Mouse (Mus musculus) intestine, postnatal 0 days (tissue): ENCODE data around the gene Il27. TPM values are rescaled to one million over a fixed set of nuclear protein-coding genes. Genes with fewer than 3 reads are reported as not detected.

Experiments used
- ATAC-seq: fragments of 200-750 bp; cut with Nextera tagmentation; 2 replicates; pipeline ENCODE4 v1.8.0; 2017; ENCODE audit warnings: mild to moderate bottlenecking, moderate TSS enrichment, moderate library complexity
- H3K27ac ChIP-seq: fragments of 300-500 bp; sonication (generic); 2 replicates; pipeline ENCODE4 v1.5.1; 2014; ENCODE audit warnings: mild to moderate bottlenecking, low read depth, low read length, moderate library complexity
- H3K27me3 ChIP-seq: fragments of 300-500 bp; sonication (generic); replicated peaks from 2 replicates; pipeline ENCODE4 v1.6.1; 2014; ENCODE audit warnings: low read length, mixed read lengths; ENCODE audit not compliant: control insufficient read depth, insufficient read depth
- H3K36me3 ChIP-seq: fragments of 300-500 bp; sonication (generic); 2 replicates; pipeline ENCODE4 v1.6.1; 2014; ENCODE audit warnings: mild to moderate bottlenecking, moderate library complexity; ENCODE audit not compliant: control insufficient read depth, insufficient read depth
- H3K4me1 ChIP-seq: fragments of 300-500 bp; sonication (generic); replicated peaks from 2 replicates; pipeline ENCODE4 v1.6.1; 2014; ENCODE audit warnings: antibody characterized with exemption, low read length, mixed read lengths; ENCODE audit not compliant: control insufficient read depth, insufficient read depth
- H3K4me2 ChIP-seq: fragments of 300-500 bp; sonication (generic); replicated peaks from 2 replicates; pipeline ENCODE4 v1.6.1; 2014; ENCODE audit warnings: low read depth, mild to moderate bottlenecking, moderate library complexity
- H3K4me3 ChIP-seq: fragments of 300-500 bp; sonication (generic); 2 replicates; pipeline ENCODE4 v1.5.1; 2014; ENCODE audit warnings: low read depth, low read length
- H3K9ac ChIP-seq: fragments of 300-500 bp; sonication (generic); 2 replicates; pipeline ENCODE4 v1.6.1; 2014; ENCODE audit warnings: mild to moderate bottlenecking, low read depth, low read length
- H3K9me3 ChIP-seq: fragments of 300-500 bp; sonication (generic); 2 replicates; pipeline ENCODE4 v1.6.1; 2016; ENCODE audit warnings: mixed run types; ENCODE audit not compliant: control insufficient read depth
- CTCF ChIP-seq: sonication (generic); IDR thresholded peaks from 2 replicates; pipeline ENCODE4 v1.5.1; 2016; ENCODE audit warnings: low read depth, mild to moderate bottlenecking, control low read depth, antibody characterized with exemption, moderate library complexity
- WGBS: fragments of 180-500 bp; shearing (Covaris S2); extraction: QIAGEN DNeasy Blood & Tissue Kit; methylation state at CpG from one replicate; pipeline ENCODE4 v1.1.7; 2014; 5-methylcytosine and 5-hydroxymethylcytosine counted together
- polyA plus RNA-seq: library from polyadenylated mRNA; unstranded; fragments of >200 nt; fragmentation: Nextera tagmentation; extraction: Ambion mirVana; gene quantifications from 2 replicates; pipeline ENCODE4 v1.2.1, GENCODE M21; 2015

Gene Il27
- polyA plus RNA-seq, 1 experiment from 2014 or later: not detected

DNA sequence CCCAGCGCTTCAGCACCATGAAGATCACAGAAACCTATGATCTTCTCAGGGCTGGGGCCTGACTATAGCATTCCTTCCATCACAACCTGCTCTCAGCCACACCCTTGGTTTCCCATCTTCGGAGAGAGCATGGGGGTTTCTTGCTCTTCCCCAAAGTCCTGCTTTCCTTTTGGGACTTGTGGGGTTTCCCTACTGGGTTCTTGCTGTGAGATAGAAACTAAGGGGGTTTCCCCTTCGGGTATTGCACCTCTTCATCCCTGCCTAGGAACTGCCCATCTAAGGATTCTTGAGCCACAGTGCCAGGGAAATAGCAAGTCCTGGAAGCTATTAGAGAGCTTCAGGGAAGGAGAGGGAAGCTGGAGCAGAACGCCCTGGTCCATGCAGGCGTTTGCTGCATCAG is 1.1 kb upstream of the Il27 start:
- TF ChIP-seq CTCF: no peak
- no peak overlapping the region for H3K4me3 ChIP-seq
- H3K9ac ChIP-seq: no peak overlapping the region
- no peaks in the 10 kb centered on the region for H3K9me3 ChIP-seq
- H3K4me1 ChIP-seq: no peaks in the 10 kb centered on the region
- H3K36me3 ChIP-seq: no peaks in the 10 kb centered on the region
- H3K4me2 ChIP-seq: no peak overlapping the region
- WGBS: 76% methylated on average over 5 of the region's 5 CpGs
- no peak for ATAC-seq
- H3K27me3 ChIP-seq: no peaks in the 10 kb centered on the region
- H3K27ac ChIP-seq: no peak overlapping the region

GRCm38 (mm10) chr7:126587779-126588178 is 7.0 kb downstream of the Il27 start:
- 0 out of 2 replicates have a peak, but pooled peaks cover 2% of the 10 kb centered on the region for H3K27me3 ChIP-seq
- TF ChIP-seq CTCF: peak; percentile 86
- no peak overlapping the region for H3K9ac ChIP-seq
- H3K4me3 ChIP-seq: no peak overlapping the region
- H3K4me1 ChIP-seq: no peaks in the 10 kb centered on the region
- H3K27ac ChIP-seq: no peak overlapping the region
- no peaks in the 10 kb centered on the region for H3K36me3 ChIP-seq
- 17% methylated on average over 16 of the region's 16 CpGs for WGBS
- H3K9me3 ChIP-seq: no peaks in the 10 kb centered on the region
- ATAC-seq: no peak
- H3K4me2 ChIP-seq: 0 out of 2 replicates have a peak overlapping the region, but pooled peaks have one; percentile 21

GRCm38 (mm10) chr7:126586839-126587238 is 7.9 kb downstream of the Il27 start:
- no peaks in the 10 kb centered on the region for H3K9me3 ChIP-seq
- 35% methylated on average over 8 of the region's 8 CpGs for WGBS
- ATAC-seq: no peak
- no peak overlapping the region for H3K4me2 ChIP-seq
- H3K36me3 ChIP-seq: no peaks in the 10 kb centered on the region
- no peak overlapping the region for H3K9ac ChIP-seq
- no peaks in the 10 kb centered on the region for H3K4me1 ChIP-seq
- no peak overlapping the region for H3K27ac ChIP-seq
- TF ChIP-seq CTCF: no peak
- H3K4me3 ChIP-seq: no peak overlapping the region
- 0 out of 2 replicates have a peak, but pooled peaks cover 2% of the 10 kb centered on the region for H3K27me3 ChIP-seq

GRCm38 (mm10) chr7:126585717-126586116 is 9.0 kb downstream of the Il27 start, which contains the start of gene Cln3:
Gene Cln3 (minus strand): TSS chr7:126585817.
- H3K27me3 ChIP-seq: 0 out of 2 replicates have a peak, but pooled peaks cover 2% of the 10 kb centered on the region
- no peak within 1 kb of the TSS for H3K4me3 ChIP-seq
- no peak within 1 kb of the TSS for H3K27ac ChIP-seq
- 0 out of 2 replicates have a peak, but pooled peaks cover 2% of the 10 kb centered on the region for H3K4me1 ChIP-seq
- no peak within 1 kb of the TSS for H3K9ac ChIP-seq
- TF ChIP-seq CTCF: no peak
- H3K36me3 ChIP-seq: peaks cover 4% of the 10 kb centered on the region; the same call in 1 of the 2 replicates
- no peaks in the 10 kb centered on the region for H3K9me3 ChIP-seq
- H3K4me2 ChIP-seq: no peak within 1 kb of the TSS
- no peak for ATAC-seq
- WGBS: 78% methylated on average over 6 of the region's 6 CpGs

GRCm38 (mm10) chr7:126584506-126584977 is 10.2 kb downstream of the Il27 start, which contains the start of gene Apobr:
Gene Apobr (plus strand): TSS chr7:126584942.
- peaks cover 4% of the 10 kb centered on the region; the same call in 1 of the 2 replicates for H3K36me3 ChIP-seq
- ATAC-seq: no peak
- no peak within 1 kb of the TSS for H3K9ac ChIP-seq
- H3K27ac ChIP-seq: peak within 1 kb of the TSS; percentile 86
- no peak for TF ChIP-seq CTCF
- H3K9me3 ChIP-seq: no peaks in the 10 kb centered on the region
- WGBS: 79% methylated on average over 8 of the region's 8 CpGs
- H3K4me2 ChIP-seq: peak within 1 kb of the TSS; percentile 76
- H3K4me1 ChIP-seq: 0 out of 2 replicates have a peak, but pooled peaks cover 2% of the 10 kb centered on the region
- peak within 1 kb of the TSS; percentile 51 for H3K4me3 ChIP-seq
- H3K27me3 ChIP-seq: 0 out of 2 replicates have a peak, but pooled peaks cover 2% of the 10 kb centered on the region

GRCm38 (mm10) chr7:126583761-126584160 is 11.0 kb downstream of the Il27 start:
- peak overlapping the region; percentile 86 for H3K27ac ChIP-seq

More at GRCm38 (mm10) chr7:126583761-126584160, 11.0 kb downstream of the Il27 start:
- Histone ChIP-seq H3K9ac (peak overlapping the region; percentile 62; the same call in 1 of the 2 replicates), H3K4me1 (0 out of 2 replicates have a peak, but pooled peaks cover 2% of the 10 kb centered on the region), H3K4me3 (peak overlapping the region; percentile 51), H3K4me2 (peak overlapping the region; percentile 76), H3K27me3 (0 out of 2 replicates have a peak, but pooled peaks cover 2% of the 10 kb centered on the region), H3K9me3 (no peaks in the 10 kb centered on the region), H3K36me3 (peaks cover 6% of the 10 kb centered on the region; the same call in 1 of the 2 replicates)
- peak; percentile 15; the same call in 1 of the 2 replicates for ATAC-seq
- no peak for TF ChIP-seq CTCF
- WGBS: 48% methylated on average over 6 of the region's 6 CpGs
